Mouse (Mus musculus): Measurements from ENCODE around the gene Klf15. TPM values are rescaled to one million over a fixed set of nuclear protein-coding genes. Genes with fewer than 3 reads are reported as not detected.
A peak's percentile ranks its signal among the peaks of the same experiment; 100 is the strongest.

The Klf15 gene
- 5.9 and 6.3 TPM in 2 replicates for polyA plus RNA-seq (2015; fragmentation: Nextera tagmentation; extraction: Ambion mirVana)

GRCm38 (mm10) chr6:90462181-90462706, at the start of gene Klf15:
Gene Klf15 (plus strand): TSS chr6:90462576.
- Histone ChIP-seq H3K36me3 (ENCODE audit: control insufficient read depth, insufficient read depth, low read length) (no peaks in the 10 kb centered on the region), H3K27me3 (replicated peaks; ENCODE audit: control insufficient read depth, insufficient read depth, low read length) (peaks cover 16% of the 10 kb centered on the region), H3K4me3 (ENCODE audit: low read length) (peak within 1 kb of the TSS; percentile 68), H3K9me3 (ENCODE audit: control insufficient read depth, low read length) (no peaks in the 10 kb centered on the region), H3K4me1 (ENCODE audit: control insufficient read depth, insufficient read depth, low read length) (peaks cover 12% of the 10 kb centered on the region), H3K9ac (ENCODE audit: low read depth, low read length) (peak within 1 kb of the TSS; percentile 75), H3K27ac (ENCODE audit: low read length) (peak within 1 kb of the TSS; percentile 11; the same call in 1 of the 2 replicates), H3K4me2 (ENCODE audit: low read depth, low read length) (peak within 1 kb of the TSS; percentile 100)
- ATAC-seq = peak; percentile 81
- under 1% methylated on average over 44 of the region's 70 CpGs for WGBS

GRCm38 (mm10) chr6:90422565-90422964, 39.8 kb upstream of the Klf15 start:
- Histone ChIP-seq H3K9ac (ENCODE audit: low read depth, low read length) (no peak overlapping the region; the same call in 1 of the 2 replicates), H3K36me3 (ENCODE audit: control insufficient read depth, insufficient read depth, low read length) (no peaks in the 10 kb centered on the region), H3K27ac (ENCODE audit: low read length) (no peak overlapping the region), H3K27me3 (replicated peaks; ENCODE audit: control insufficient read depth, insufficient read depth, low read length) (peaks cover 5% of the 10 kb centered on the region; the same call in 1 of the 2 replicates), H3K4me3 (ENCODE audit: low read length) (no peak overlapping the region; the same call in 1 of the 2 replicates), H3K4me1 (ENCODE audit: control insufficient read depth, insufficient read depth, low read length) (no peaks in the 10 kb centered on the region), H3K4me2 (ENCODE audit: low read depth, low read length) (peak overlapping the region; percentile 48), H3K9me3 (ENCODE audit: control insufficient read depth, low read length) (no peaks in the 10 kb centered on the region)
- 9% methylated on average over 14 of the region's 14 CpGs for WGBS
- peak; percentile 94 for ATAC-seq

DNA sequence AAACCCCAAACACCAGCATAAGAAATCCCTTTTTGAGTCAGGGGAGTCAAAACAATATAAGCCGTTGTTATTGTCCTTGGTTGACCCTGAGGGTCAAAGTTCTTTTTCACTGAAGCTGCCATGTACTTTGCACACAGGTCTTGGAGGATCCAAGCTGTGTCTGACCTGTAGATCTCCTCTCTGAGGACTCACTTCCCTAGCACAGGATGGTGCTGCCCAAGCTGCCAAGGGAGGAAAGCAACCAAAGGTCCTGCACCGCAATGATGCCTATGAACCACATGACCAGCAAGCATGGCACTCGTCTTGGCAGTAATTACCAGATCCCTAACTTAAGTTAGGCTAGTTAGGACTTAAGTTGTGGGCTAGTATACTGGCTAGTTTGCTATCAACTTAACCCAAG, 37.0 kb upstream of the Klf15 start:
- H3K4me3 ChIP-seq (ENCODE audit: low read length) = no peak overlapping the region
- no peak overlapping the region for H3K27ac ChIP-seq (ENCODE audit: low read length)
- no peaks in the 10 kb centered on the region for H3K36me3 ChIP-seq (ENCODE audit: control insufficient read depth, insufficient read depth, low read length)
- ATAC-seq = no peak
- peaks cover 8% of the 10 kb centered on the region; the same call in 1 of the 2 replicates for H3K4me1 ChIP-seq (ENCODE audit: control insufficient read depth, insufficient read depth, low read length)
- no peak overlapping the region for H3K4me2 ChIP-seq (ENCODE audit: low read depth, low read length)
- H3K9ac ChIP-seq (ENCODE audit: low read depth, low read length) = no peak overlapping the region
- H3K27me3 ChIP-seq (replicated peaks; ENCODE audit: control insufficient read depth, insufficient read depth, low read length) = peaks cover 5% of the 10 kb centered on the region; the same call in 1 of the 2 replicates
- WGBS = 81% methylated on average over 3 of the region's 3 CpGs
- no peaks in the 10 kb centered on the region for H3K9me3 ChIP-seq (ENCODE audit: control insufficient read depth, low read length)

- Histone ChIP-seq H3K4me1 (ENCODE audit: control insufficient read depth, insufficient read depth, low read length) (peaks cover 8% of the 10 kb centered on the region; the same call in 1 of the 2 replicates), H3K36me3 (ENCODE audit: control insufficient read depth, insufficient read depth, low read length) (no peaks in the 10 kb centered on the region), H3K9ac (ENCODE audit: low read depth, low read length) (no peak overlapping the region), H3K27ac (ENCODE audit: low read length) (no peak overlapping the region), H3K27me3 (replicated peaks; ENCODE audit: control insufficient read depth, insufficient read depth, low read length) (peaks cover 5% of the 10 kb centered on the region; the same call in 1 of the 2 replicates), H3K9me3 (ENCODE audit: control insufficient read depth, low read length) (no peaks in the 10 kb centered on the region), H3K4me3 (ENCODE audit: low read length) (no peak overlapping the region), H3K4me2 (ENCODE audit: low read depth, low read length) (no peak overlapping the region)
- 51% methylated on average over 4 of the region's 4 CpGs for WGBS
- no peak for ATAC-seq
Observed at GRCm38 (mm10) chr6:90426003-90426402, 36.4 kb upstream of the Klf15 start.

DNA sequence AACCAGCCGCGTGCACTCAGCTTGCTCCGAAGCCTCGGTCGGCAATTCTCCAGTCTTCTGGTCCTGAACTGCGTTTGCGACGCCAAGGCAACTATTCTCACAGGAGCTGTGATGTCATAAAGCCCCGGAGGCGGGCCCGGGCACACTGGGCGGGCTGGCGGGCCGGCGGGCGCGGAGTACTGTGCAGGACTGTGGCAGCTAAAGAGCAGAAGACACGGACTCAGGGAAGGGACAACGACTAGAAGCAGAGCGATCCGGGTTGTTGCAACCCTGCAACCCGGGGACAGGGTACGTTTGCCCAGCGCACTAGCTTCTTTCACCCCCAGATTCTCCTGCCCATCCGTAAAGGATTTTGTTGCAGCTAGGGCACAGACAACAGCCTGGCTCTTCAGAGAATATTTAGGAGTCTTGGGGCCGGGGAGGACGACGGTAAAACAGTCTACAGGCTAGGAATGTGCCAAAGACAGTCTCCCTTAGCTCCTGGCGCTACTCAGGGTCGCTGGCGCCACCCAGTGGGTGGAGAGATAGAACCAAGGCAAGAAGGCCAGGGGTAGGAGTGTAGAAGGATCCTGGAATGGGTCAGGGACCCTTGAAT, 33.9 kb upstream of the Klf15 start, which contains the start of gene Cfap100:
Cfap100 (minus strand) TSS at position 418 of the 595 bp plus-strand sequence.
- Histone ChIP-seq H3K27ac (ENCODE audit: low read length) (no peak within 1 kb of the TSS), H3K4me2 (ENCODE audit: low read depth, low read length) (peak within 1 kb of the TSS; percentile 96), H3K4me3 (ENCODE audit: low read length) (peak within 1 kb of the TSS; percentile 48), H3K27me3 (replicated peaks; ENCODE audit: control insufficient read depth, insufficient read depth, low read length) (peaks cover 5% of the 10 kb centered on the region; the same call in 1 of the 2 replicates), H3K9me3 (ENCODE audit: control insufficient read depth, low read length) (no peaks in the 10 kb centered on the region), H3K36me3 (ENCODE audit: control insufficient read depth, insufficient read depth, low read length) (no peaks in the 10 kb centered on the region), H3K9ac (ENCODE audit: low read depth, low read length) (peak within 1 kb of the TSS; percentile 70), H3K4me1 (ENCODE audit: control insufficient read depth, insufficient read depth, low read length) (peaks cover 8% of the 10 kb centered on the region; the same call in 1 of the 2 replicates)
- peak; percentile 92 for ATAC-seq
- under 1% methylated on average over 31 of the region's 31 CpGs for WGBS

- no peak overlapping the region for H3K4me3 ChIP-seq (ENCODE audit: low read length)
- H3K9ac ChIP-seq (ENCODE audit: low read depth, low read length) = no peak overlapping the region
- ATAC-seq = no peak
- H3K36me3 ChIP-seq (ENCODE audit: control insufficient read depth, insufficient read depth, low read length) = no peaks in the 10 kb centered on the region
- WGBS = 65% methylated on average over 14 of the region's 14 CpGs
- no peaks in the 10 kb centered on the region for H3K9me3 ChIP-seq (ENCODE audit: control insufficient read depth, low read length)
- H3K4me1 ChIP-seq (ENCODE audit: control insufficient read depth, insufficient read depth, low read length) = peaks cover 8% of the 10 kb centered on the region; the same call in 1 of the 2 replicates
- H3K4me2 ChIP-seq (ENCODE audit: low read depth, low read length) = no peak overlapping the region
- peaks cover 5% of the 10 kb centered on the region; the same call in 1 of the 2 replicates for H3K27me3 ChIP-seq (replicated peaks; ENCODE audit: control insufficient read depth, insufficient read depth, low read length)
- no peak overlapping the region for H3K27ac ChIP-seq (ENCODE audit: low read length)
Observed at GRCm38 (mm10) chr6:90429911-90430310, 32.5 kb upstream of the Klf15 start.

GRCm38 (mm10) chr6:90431487-90431886, 30.9 kb upstream of the Klf15 start:
- peaks cover 5% of the 10 kb centered on the region; the same call in 1 of the 2 replicates for H3K27me3 ChIP-seq (replicated peaks; ENCODE audit: control insufficient read depth, insufficient read depth, low read length)
- 60% methylated on average over 2 of the region's 2 CpGs for WGBS
- no peaks in the 10 kb centered on the region for H3K36me3 ChIP-seq (ENCODE audit: control insufficient read depth, insufficient read depth, low read length)
- ATAC-seq = no peak
- no peaks in the 10 kb centered on the region for H3K9me3 ChIP-seq (ENCODE audit: control insufficient read depth, low read length)
- H3K4me3 ChIP-seq (ENCODE audit: low read length) = no peak overlapping the region
- peaks cover 8% of the 10 kb centered on the region; the same call in 1 of the 2 replicates for H3K4me1 ChIP-seq (ENCODE audit: control insufficient read depth, insufficient read depth, low read length)
- no peak overlapping the region for H3K27ac ChIP-seq (ENCODE audit: low read length)
- no peak overlapping the region for H3K9ac ChIP-seq (ENCODE audit: low read depth, low read length)
- H3K4me2 ChIP-seq (ENCODE audit: low read depth, low read length) = no peak overlapping the region

DNA sequence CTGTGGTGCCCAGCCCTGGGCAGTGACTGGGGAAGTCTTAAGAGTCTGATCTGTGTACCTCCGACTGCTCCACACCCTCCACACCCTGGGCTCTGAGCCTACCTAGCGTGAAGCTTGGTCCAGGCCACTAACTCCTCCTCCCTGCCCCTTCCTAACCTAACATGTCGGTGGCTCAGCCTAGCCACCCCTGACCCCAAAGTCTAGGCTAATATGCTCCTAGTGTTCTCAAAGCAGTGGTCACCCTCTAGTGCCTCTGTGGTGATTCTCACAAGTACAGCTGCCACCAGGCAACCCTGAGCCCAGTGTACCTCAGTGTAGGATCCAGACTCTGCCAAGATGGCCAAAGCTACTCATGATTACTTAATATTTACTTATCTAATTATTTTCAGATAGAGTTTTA, 27.7 kb upstream of the Klf15 start:
- H3K9ac ChIP-seq (ENCODE audit: low read depth, low read length) = no peak overlapping the region
- no peak overlapping the region for H3K27ac ChIP-seq (ENCODE audit: low read length)
- H3K27me3 ChIP-seq (replicated peaks; ENCODE audit: control insufficient read depth, insufficient read depth, low read length) = no peaks in the 10 kb centered on the region
- peak; percentile 62 for ATAC-seq
- no peaks in the 10 kb centered on the region for H3K36me3 ChIP-seq (ENCODE audit: control insufficient read depth, insufficient read depth, low read length)
- H3K4me1 ChIP-seq (ENCODE audit: control insufficient read depth, insufficient read depth, low read length) = no peaks in the 10 kb centered on the region
- WGBS = 75% methylated on average over 3 of the region's 3 CpGs
- H3K4me2 ChIP-seq (ENCODE audit: low read depth, low read length) = no peak overlapping the region
- no peaks in the 10 kb centered on the region for H3K9me3 ChIP-seq (ENCODE audit: control insufficient read depth, low read length)
- no peak overlapping the region for H3K4me3 ChIP-seq (ENCODE audit: low read length)

GRCm38 (mm10) chr6:90435195-90435618, 27.2 kb upstream of the Klf15 start:
- no peaks in the 10 kb centered on the region for H3K4me1 ChIP-seq (ENCODE audit: control insufficient read depth, insufficient read depth, low read length)
- no peak overlapping the region for H3K4me2 ChIP-seq (ENCODE audit: low read depth, low read length)
- no peaks in the 10 kb centered on the region for H3K27me3 ChIP-seq (replicated peaks; ENCODE audit: control insufficient read depth, insufficient read depth, low read length)
- no peak overlapping the region for H3K9ac ChIP-seq (ENCODE audit: low read depth, low read length)
- H3K4me3 ChIP-seq (ENCODE audit: low read length) = no peak overlapping the region
- ATAC-seq = peak; percentile 96
- 13% methylated on average over 11 of the region's 11 CpGs for WGBS
- H3K36me3 ChIP-seq (ENCODE audit: control insufficient read depth, insufficient read depth, low read length) = no peaks in the 10 kb centered on the region
- H3K27ac ChIP-seq (ENCODE audit: low read length) = no peak overlapping the region
- H3K9me3 ChIP-seq (ENCODE audit: control insufficient read depth, low read length) = no peaks in the 10 kb centered on the region

All from intestine, embryonic 16.5 days (tissue).